Mouse (Mus musculus) heart, adult 2 months (tissue): ENCODE measurements around the gene Osbpl5.

ENCODE experiments used
- CTCF ChIP-seq: fragments of 200-600 bp; IDR thresholded peaks from 2 replicates; pipeline ENCODE4 v1.8.1; 2022; ENCODE audit warnings: antibody characterized with exemption, mild to moderate bottlenecking, moderate library complexity
- POLR2A ChIP-seq: fragments of 200-500 bp; IDR thresholded peaks from 2 replicates; pipeline ENCODE4 v1.6.1; 2011; ENCODE audit warnings: mild to moderate bottlenecking, low read depth, low read length, control low read depth; ENCODE audit not compliant: insufficient read depth

GRCm38 (mm10) chr7:143713421-143713820 is 43.4 kb downstream of the Osbpl5 start:
- no peak for TF ChIP-seq CTCF
- TF ChIP-seq POLR2A: no peak
